Mouse (Mus musculus): ENCODE measurements around the gene Arnt2. TPM values are rescaled to one million over a fixed set of nuclear protein-coding genes. Genes with fewer than 3 reads are reported as not detected.

Gene Arnt2
- total and polyA plus RNA-seq, 2 experiments from 2014 or later, result 44.6 to 126 TPM

GRCm38 (mm10) chr7:84328770-84329169 lies 81.2 kb downstream of the Arnt2 start:
- peaks cover 18% of the 10 kb centered on the region; the same call in 1 of the 2 replicates for H3K4me1 ChIP-seq (ENCODE audit: insufficient read depth, low read length)
- H3K27me3 ChIP-seq (ENCODE audit: insufficient read depth, low read length), result no peaks in the 10 kb centered on the region
- peak; percentile 65 for DNase-seq (ENCODE audit: low spot score)
- H3K9me3 ChIP-seq (ENCODE audit: low read length), result no peaks in the 10 kb centered on the region
- H3K36me3 ChIP-seq (ENCODE audit: insufficient read depth, low read length), result no peaks in the 10 kb centered on the region; the same call in 1 of the 2 replicates
- no peak overlapping the region for H3K4me3 ChIP-seq (ENCODE audit: low read length)
- 19% methylated on average over 1 of the region's 1 CpGs for WGBS
- peak; percentile 48; the same call in 1 of the 2 replicates for ATAC-seq
- peak; percentile 50 for TF ChIP-seq CTCF (IDR thresholded peaks at IDR 0.05; ENCODE audit: low read depth)
- no peak overlapping the region for H3K9ac ChIP-seq (replicated peaks; ENCODE audit: low read length)
- H3K27ac ChIP-seq, result no peak overlapping the region; the same call in 1 of the 2 replicates
- H3K4me2 ChIP-seq (ENCODE audit: low read depth, low read length), result no peak overlapping the region

GRCm38 (mm10) chr7:84325570-84326328 lies 84.2 kb downstream of the Arnt2 start:
- no peak overlapping the region for H3K4me2 ChIP-seq (ENCODE audit: low read depth, low read length)
- TF ChIP-seq CTCF (IDR thresholded peaks at IDR 0.05; ENCODE audit: low read depth), result no peak
- H3K9ac ChIP-seq (replicated peaks; ENCODE audit: low read length), result no peak overlapping the region
- 78% methylated on average over 2 of the region's 2 CpGs for WGBS
- no peak overlapping the region for H3K4me3 ChIP-seq (ENCODE audit: low read length)
- no peaks in the 10 kb centered on the region; the same call in 1 of the 2 replicates for H3K36me3 ChIP-seq (ENCODE audit: insufficient read depth, low read length)
- ATAC-seq (no peak), DNase-seq (ENCODE audit: low spot score) (no peak)
- H3K27me3 ChIP-seq (ENCODE audit: insufficient read depth, low read length), result no peaks in the 10 kb centered on the region
- H3K4me1 ChIP-seq (ENCODE audit: insufficient read depth, low read length), result peaks cover 10% of the 10 kb centered on the region; the same call in 1 of the 2 replicates
- no peak overlapping the region for H3K27ac ChIP-seq
- H3K9me3 ChIP-seq (ENCODE audit: low read length), result no peaks in the 10 kb centered on the region

GRCm38 (mm10) chr7:84321542-84321941 lies 88.4 kb downstream of the Arnt2 start:
- Histone ChIP-seq H3K4me2 (ENCODE audit: low read depth, low read length) (no peak overlapping the region), H3K27me3 (ENCODE audit: insufficient read depth, low read length) (no peaks in the 10 kb centered on the region), H3K27ac (no peak overlapping the region), H3K4me3 (ENCODE audit: low read length) (no peak overlapping the region), H3K9me3 (ENCODE audit: low read length) (no peaks in the 10 kb centered on the region), H3K36me3 (ENCODE audit: insufficient read depth, low read length) (no peaks in the 10 kb centered on the region; the same call in 1 of the 2 replicates), H3K4me1 (ENCODE audit: insufficient read depth, low read length) (no peaks in the 10 kb centered on the region), H3K9ac (replicated peaks; ENCODE audit: low read length) (no peak overlapping the region)
- no peak for ATAC-seq
- DNase-seq (ENCODE audit: low spot score), result no peak
- no peak for TF ChIP-seq CTCF (IDR thresholded peaks at IDR 0.05; ENCODE audit: low read depth)
- WGBS, result 87% methylated on average over 1 of the region's 1 CpGs

GRCm38 (mm10) chr7:84315353-84316003 lies 94.5 kb downstream of the Arnt2 start:
- no peak overlapping the region for H3K4me3 ChIP-seq (ENCODE audit: low read length)
- H3K27ac ChIP-seq, result no peak overlapping the region
- H3K4me1 ChIP-seq (ENCODE audit: insufficient read depth, low read length), result no peaks in the 10 kb centered on the region
- H3K9me3 ChIP-seq (ENCODE audit: low read length), result no peaks in the 10 kb centered on the region
- no peaks in the 10 kb centered on the region for H3K27me3 ChIP-seq (ENCODE audit: insufficient read depth, low read length)
- ATAC-seq (no peak), DNase-seq (ENCODE audit: low spot score) (no peak)
- H3K4me2 ChIP-seq (ENCODE audit: low read depth, low read length), result no peak overlapping the region
- 75% methylated on average over 7 of the region's 7 CpGs for WGBS
- H3K36me3 ChIP-seq (ENCODE audit: insufficient read depth, low read length), result no peaks in the 10 kb centered on the region
- no peak overlapping the region for H3K9ac ChIP-seq (replicated peaks; ENCODE audit: low read length)
- peak; percentile 30; the same call in 1 of the 2 replicates for TF ChIP-seq CTCF (IDR thresholded peaks at IDR 0.05; ENCODE audit: low read depth)

- H3K9ac ChIP-seq (replicated peaks; ENCODE audit: low read length), result no peak overlapping the region
- H3K4me3 ChIP-seq (ENCODE audit: low read length), result no peak overlapping the region
- WGBS, result 97% methylated on average over 2 of the region's 2 CpGs
- H3K27me3 ChIP-seq (ENCODE audit: insufficient read depth, low read length), result no peaks in the 10 kb centered on the region
- ATAC-seq, result no peak
- no peak for TF ChIP-seq CTCF (IDR thresholded peaks at IDR 0.05; ENCODE audit: low read depth)
- H3K4me1 ChIP-seq (ENCODE audit: insufficient read depth, low read length), result no peaks in the 10 kb centered on the region
- no peaks in the 10 kb centered on the region for H3K36me3 ChIP-seq (ENCODE audit: insufficient read depth, low read length)
- H3K4me2 ChIP-seq (ENCODE audit: low read depth, low read length), result no peak overlapping the region
- no peaks in the 10 kb centered on the region for H3K9me3 ChIP-seq (ENCODE audit: low read length)
- DNase-seq (ENCODE audit: low spot score), result no peak
- no peak overlapping the region for H3K27ac ChIP-seq
Observed at GRCm38 (mm10) chr7:84314742-84315141, 95.2 kb downstream of the Arnt2 start.

GRCm38 (mm10) chr7:84311624-84312023 lies 98.4 kb downstream of the Arnt2 start:
- ATAC-seq (no peak), DNase-seq (ENCODE audit: low spot score) (no peak)
- no peaks in the 10 kb centered on the region for H3K9me3 ChIP-seq (ENCODE audit: low read length)
- no peaks in the 10 kb centered on the region for H3K27me3 ChIP-seq (ENCODE audit: insufficient read depth, low read length)
- no peaks in the 10 kb centered on the region for H3K4me1 ChIP-seq (ENCODE audit: insufficient read depth, low read length)
- H3K4me2 ChIP-seq (ENCODE audit: low read depth, low read length), result no peak overlapping the region
- H3K4me3 ChIP-seq (ENCODE audit: low read length), result no peak overlapping the region
- WGBS, result 44% methylated on average over 3 of the region's 3 CpGs
- TF ChIP-seq CTCF (IDR thresholded peaks at IDR 0.05; ENCODE audit: low read depth), result no peak
- H3K27ac ChIP-seq, result no peak overlapping the region
- H3K9ac ChIP-seq (replicated peaks; ENCODE audit: low read length), result no peak overlapping the region
- no peaks in the 10 kb centered on the region for H3K36me3 ChIP-seq (ENCODE audit: insufficient read depth, low read length)

Measured in hindbrain, postnatal 0 days (tissue).